Mouse (Mus musculus) left cerebral cortex, postnatal 25 days (tissue): ENCODE data around the gene Zeb2. TPM values are rescaled to one million over a fixed set of nuclear protein-coding genes. Genes with fewer than 3 reads are reported as not detected.

Source experiments
- DNase-seq, 2 experiments: peaks; one replicate each; pipeline ENCODE4 v3.0.0; 2022; ENCODE audit warnings: low spot score in 2 of 2, mixed read lengths in 1 of 2
- intact Hi-C: fragments of 180-260 bp; cut with DNase I; formaldehyde crosslinking; loops from one replicate; pipeline ENCODE4 v1.15.1; 2025
- total RNA-seq, 2 experiments: library from RNA; stranded (reverse); gene quantifications; 2 replicates each; pipeline ENCODE4 v1.2.3; 2021

Zeb2 gene
- total RNA-seq, 2 experiments from 2014 or later = 184 TPM

GRCm38 (mm10) chr2:45102191-45102638 is 15.0 kb downstream of the Zeb2 start:
- peak in 1 of 2 experiments; percentile 88 for DNase-seq
- intact Hi-C loops = loop anchor here (10.0 kb wide), 2 partner anchors 967 to 1177 kb away; no protein-coding TSS in a partner anchor

- intact Hi-C loops = loop anchor here (10.0 kb wide), 2 partner anchors 967 to 1177 kb away; no protein-coding TSS in a partner anchor
- peak in 1 of 2 experiments; percentile 36 for DNase-seq
These were observed 15.6 kb downstream of the Zeb2 start for GRCm38 (mm10) chr2:45101586-45101985.

GRCm38 (mm10) chr2:45101040-45101439 is 16.2 kb downstream of the Zeb2 start:
- no peak for DNase-seq
- intact Hi-C loops = loop anchor here (10.0 kb wide), 2 partner anchors 966 to 1176 kb away; no protein-coding TSS in a partner anchor

GRCm38 (mm10) chr2:45100628-45101027 is 16.6 kb downstream of the Zeb2 start:
- intact Hi-C loops = loop anchor here (10.0 kb wide), 2 partner anchors 966 to 1176 kb away; no protein-coding TSS in a partner anchor

GRCm38 (mm10) chr2:45100017-45100416 is 17.2 kb downstream of the Zeb2 start:
- intact Hi-C loops = loop anchor here (10.0 kb wide), 2 partner anchors 965 to 1175 kb away; no protein-coding TSS in a partner anchor

More at GRCm38 (mm10) chr2:45100628-45101027, 16.6 kb downstream of the Zeb2 start:
- DNase-seq = peak in 1 of 2 experiments; percentile 58

GRCm38 (mm10) chr2:45099081-45099480 is 18.1 kb downstream of the Zeb2 start:
- intact Hi-C loops = loop anchor here (5.0 kb wide), 1 partner anchor 462 kb away; no protein-coding TSS in a partner anchor
- peak in 1 of 2 experiments; percentile 60 for DNase-seq

More at GRCm38 (mm10) chr2:45100017-45100416, 17.2 kb downstream of the Zeb2 start:
- DNase-seq = peak in 1 of 2 experiments; percentile 21

- DNase-seq = peak in 1 of 2 experiments; percentile 31
- intact Hi-C loops = loop anchor here (5.0 kb wide), 1 partner anchor 461 kb away; no protein-coding TSS in a partner anchor
These were observed 19.2 kb downstream of the Zeb2 start for GRCm38 (mm10) chr2:45097969-45098368.

GRCm38 (mm10) chr2:45096638-45097247 is 20.5 kb downstream of the Zeb2 start:
- intact Hi-C loops = loop anchor here (5.0 kb wide), 1 partner anchor 459 kb away; no protein-coding TSS in a partner anchor
- DNase-seq = no peak

GRCm38 (mm10) chr2:45095825-45096224 is 21.4 kb downstream of the Zeb2 start:
- DNase-seq = no peak
- intact Hi-C loops = loop anchor here (5.0 kb wide), 1 partner anchor 459 kb away; no protein-coding TSS in a partner anchor

- intact Hi-C loops = no loop called here
- DNase-seq = peak in 1 of 2 experiments; percentile 65
These were observed 22.7 kb downstream of the Zeb2 start for GRCm38 (mm10) chr2:45094371-45094967.

- intact Hi-C loops = no loop called here
- DNase-seq = no peak
These were observed 23.7 kb downstream of the Zeb2 start for GRCm38 (mm10) chr2:45093479-45093878.

- intact Hi-C loops = no loop called here
- no peak for DNase-seq
These were observed 24.5 kb downstream of the Zeb2 start for GRCm38 (mm10) chr2:45092654-45093053.

GRCm38 (mm10) chr2:45090529-45091297 is 26.5 kb downstream of the Zeb2 start:
- no peak for DNase-seq
- intact Hi-C loops = no loop called here

- no peak for DNase-seq
- intact Hi-C loops = no loop called here
These were observed 28.0 kb downstream of the Zeb2 start for GRCm38 (mm10) chr2:45089251-45089530.

GRCm38 (mm10) chr2:45088435-45089250 is 28.6 kb downstream of the Zeb2 start:
- no peak for DNase-seq
- intact Hi-C loops = no loop called here

- intact Hi-C loops = no loop called here
- DNase-seq = no peak
These were observed 30.0 kb downstream of the Zeb2 start for GRCm38 (mm10) chr2:45087208-45087607.

- intact Hi-C loops = no loop called here
- no peak for DNase-seq
These were observed 31.5 kb downstream of the Zeb2 start for GRCm38 (mm10) chr2:45085653-45086052.

- intact Hi-C loops = no loop called here
- DNase-seq = no peak
These were observed 34.2 kb downstream of the Zeb2 start for GRCm38 (mm10) chr2:45083042-45083441.

- intact Hi-C loops = no loop called here
- DNase-seq = no peak
These were observed 35.6 kb downstream of the Zeb2 start for GRCm38 (mm10) chr2:45081559-45081958.
